Mouse (Mus musculus): Measurements from ENCODE around the gene Hrh3.

- TF ChIP-seq POLR2A (IDR thresholded peaks at IDR 0.05; ENCODE audit: insufficient read depth, low read depth, low read length), result no peak
- TF ChIP-seq CTCF (IDR thresholded peaks at IDR 0.05), result no peak
- no peak for TF ChIP-seq EP300 (IDR thresholded peaks at IDR 0.05; ENCODE audit: insufficient read depth, low read depth, low read length)
Observed at GRCm38 (mm10) chr2:180115279-180115678, 11.0 kb upstream of the Hrh3 start.

Data from heart, adult 2 months (tissue).